20 mouse cellular contexts compared by ENCODE assay signal in the genomic region with DNA sequence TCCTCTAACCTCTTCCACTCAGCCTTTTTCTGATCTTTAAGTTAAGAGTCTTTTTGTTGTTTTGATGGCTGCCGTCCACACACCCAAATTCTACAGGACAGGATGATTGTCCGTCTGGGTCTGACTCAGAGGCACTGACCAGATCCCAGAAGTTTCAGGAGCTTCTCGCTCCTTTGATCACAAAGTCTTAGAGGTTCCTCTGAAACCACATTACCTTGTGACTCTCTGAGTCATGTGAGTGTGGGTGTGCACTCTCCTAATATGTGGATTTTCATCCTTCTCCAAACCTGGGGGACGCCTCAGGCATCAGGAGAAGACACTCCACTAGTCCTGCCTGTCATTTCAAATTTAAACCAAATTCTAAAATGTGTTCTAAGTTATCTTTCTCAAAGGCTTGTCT. TPM values are rescaled to one million over a fixed set of nuclear protein-coding genes. Genes with fewer than 3 reads are reported as not detected.
"Had no signal": no experiment of that assay in that cellular context is flagged by ENCODE, and none has a peak within 500 bp of the region (broad histone marks: within the 10 kb centered on the region; RNA-seq: fewer than 3 reads in every experiment).

No protein-coding gene starts in this region.

- DNase-seq: liver, postnatal 0 days; lung, adult 2 months; lung, postnatal 14 days; lung, postnatal 36 days; retina, postnatal 1 day; right cerebral cortex, adult 18-20 months; right cerebral cortex, postnatal 25 days; thymus, adult 2 months; thymus, postnatal 25 days; thymus, postnatal 4 days had no signal

- H3K4me1 ChIP-seq: midbrain, embryonic 13.5 days; midbrain, embryonic 15.5 days; neural tube, embryonic 13.5 days; neural tube, embryonic 15.5 days; stomach, embryonic 15.5 days had no signal

- H3K36me3 ChIP-seq: lung, embryonic 15.5 days; midbrain, embryonic 13.5 days; midbrain, embryonic 15.5 days; neural tube, embryonic 13.5 days; neural tube, embryonic 15.5 days; stomach, embryonic 15.5 days had no signal

- H3K27me3 ChIP-seq: lung, embryonic 15.5 days; midbrain, embryonic 15.5 days; neural tube, embryonic 13.5 days; neural tube, embryonic 15.5 days; stomach, embryonic 15.5 days had no signal

- H3K4me3 ChIP-seq: lung, embryonic 15.5 days; megakaryocyte, embryonic 14.5 days; midbrain, embryonic 13.5 days; midbrain, embryonic 15.5 days; neural tube, embryonic 13.5 days; neural tube, embryonic 15.5 days; stomach, embryonic 15.5 days had no signal

- H3K9ac ChIP-seq: liver, postnatal 0 days; lung, embryonic 15.5 days; midbrain, embryonic 13.5 days; midbrain, embryonic 15.5 days; neural tube, embryonic 13.5 days; neural tube, embryonic 15.5 days; stomach, embryonic 15.5 days had no signal

- H3K4me2 ChIP-seq: lung, embryonic 15.5 days; midbrain, embryonic 13.5 days; midbrain, embryonic 15.5 days; neural tube, embryonic 13.5 days; neural tube, embryonic 15.5 days; stomach, embryonic 15.5 days had no signal

- H3K9me3 ChIP-seq: lung, embryonic 15.5 days; megakaryocyte, embryonic 14.5 days; midbrain, embryonic 13.5 days; midbrain, embryonic 15.5 days; neural tube, embryonic 13.5 days; neural tube, embryonic 15.5 days; stomach, embryonic 15.5 days had no signal

- ATAC-seq: liver, postnatal 0 days; lung, postnatal 0 days; midbrain, embryonic 13.5 days; midbrain, embryonic 15.5 days had no signal

- H3K27ac ChIP-seq: lung, embryonic 15.5 days; macrophage; midbrain, embryonic 13.5 days; midbrain, embryonic 15.5 days; neural tube, embryonic 13.5 days; neural tube, embryonic 15.5 days; stomach, embryonic 15.5 days; stomach, postnatal 0 days had no signal

RNA-seq across cellular contexts. Expression of gene Aldh1a3, which starts 52.0 kb away (rescaled TPM):
- polyA plus RNA-seq: macrophage had no signal
